Mouse (Mus musculus): ENCODE measurements around the gene Snx15. TPM values are rescaled to one million over a fixed set of nuclear protein-coding genes. Genes with fewer than 3 reads are reported as not detected.

The Snx15 gene
- polyA plus RNA-seq, 1 experiment from 2014 or later = 37.0 TPM

DNA sequence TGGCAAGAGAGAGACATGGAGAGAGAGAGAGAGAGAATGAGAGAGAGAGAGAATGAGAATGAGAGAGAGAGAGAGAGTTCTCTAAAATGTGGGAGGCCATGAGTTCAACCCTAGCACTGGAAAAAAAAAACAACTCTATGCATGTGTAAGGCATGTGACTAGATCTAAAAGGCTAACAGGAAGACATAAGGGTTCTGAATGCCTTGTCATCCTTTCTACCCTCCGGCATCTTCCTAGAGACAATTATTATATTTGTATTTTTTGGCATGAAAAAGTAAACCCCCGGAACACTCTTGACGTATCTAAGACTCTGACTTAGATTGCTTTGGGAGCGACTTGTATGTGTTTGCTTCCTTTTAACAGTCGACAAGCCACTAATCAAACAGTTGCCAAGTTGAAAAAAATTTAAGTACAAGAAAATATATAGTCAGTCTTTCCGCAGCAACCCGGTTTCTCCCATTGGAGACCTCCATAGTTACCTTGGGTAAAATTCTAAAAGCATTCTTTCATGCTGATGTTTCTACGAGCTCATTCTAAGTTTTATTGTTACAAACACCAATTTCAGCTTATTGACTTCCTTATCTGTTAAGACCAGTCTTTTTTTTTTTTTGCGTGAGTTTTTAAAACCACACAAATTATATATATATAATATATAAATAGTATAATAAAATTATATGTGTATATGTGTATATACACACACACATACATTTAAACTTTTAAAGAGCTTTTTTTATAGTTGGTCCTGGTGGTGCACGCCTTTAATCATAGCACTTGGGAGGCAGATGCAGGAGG lies 1.1 kb downstream of the Snx15 start:
- peak overlapping the region; percentile 52 for H3K4me2 ChIP-seq (ENCODE audit: low read depth, low read length)
- no peak for ATAC-seq

DNA sequence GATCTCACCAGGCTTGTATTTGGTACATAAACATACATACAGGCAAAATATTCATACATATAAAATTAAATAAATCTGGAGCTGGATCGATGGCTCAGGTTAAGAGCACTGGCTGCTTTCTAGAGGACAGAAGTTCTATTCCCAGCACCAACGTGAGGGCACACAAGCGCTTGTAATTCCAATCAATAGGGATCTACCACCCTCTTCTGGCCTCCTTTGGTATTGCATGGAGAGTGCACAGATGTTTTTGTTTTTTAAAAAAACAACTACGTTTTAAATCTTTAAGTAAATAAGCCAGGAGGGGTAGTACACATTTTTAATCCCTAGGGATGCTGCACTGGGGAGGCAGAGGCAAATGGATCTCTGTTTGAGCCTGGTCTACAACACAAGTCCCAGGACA lies 1.8 kb downstream of the Snx15 start:
- Histone ChIP-seq H3K27ac (ENCODE audit: low read length) (no peak overlapping the region), H3K27me3 (replicated peaks; ENCODE audit: control insufficient read depth, insufficient read depth, low read length) (no peaks in the 10 kb centered on the region), H3K9ac (ENCODE audit: low read depth, low read length) (no peak overlapping the region), H3K4me2 (ENCODE audit: low read depth, low read length) (no peak overlapping the region), H3K4me3 (ENCODE audit: low read length) (no peak overlapping the region), H3K36me3 (ENCODE audit: control insufficient read depth, insufficient read depth, low read length) (no peaks in the 10 kb centered on the region), H3K4me1 (ENCODE audit: control insufficient read depth, insufficient read depth, low read length) (peaks cover 7% of the 10 kb centered on the region), H3K9me3 (ENCODE audit: control insufficient read depth, low read length) (no peaks in the 10 kb centered on the region)
- ATAC-seq = no peak
- 31% methylated on average over 4 of the region's 4 CpGs for WGBS

More for the DNA sequence above, 1.1 kb downstream of the Snx15 start:
- Histone ChIP-seq H3K27me3 (replicated peaks; ENCODE audit: control insufficient read depth, insufficient read depth, low read length) (no peaks in the 10 kb centered on the region), H3K4me1 (ENCODE audit: control insufficient read depth, insufficient read depth, low read length) (peaks cover under 1% of the 10 kb centered on the region; the same call in 1 of the 2 replicates), H3K9me3 (ENCODE audit: control insufficient read depth, low read length) (no peaks in the 10 kb centered on the region), H3K27ac (ENCODE audit: low read length) (peak overlapping the region; percentile 86), H3K36me3 (ENCODE audit: control insufficient read depth, insufficient read depth, low read length) (no peaks in the 10 kb centered on the region), H3K9ac (ENCODE audit: low read depth, low read length) (peak overlapping the region; percentile 72), H3K4me3 (ENCODE audit: low read length) (peak overlapping the region; percentile 56)
- WGBS = 66% methylated on average over 10 of the region's 10 CpGs

DNA sequence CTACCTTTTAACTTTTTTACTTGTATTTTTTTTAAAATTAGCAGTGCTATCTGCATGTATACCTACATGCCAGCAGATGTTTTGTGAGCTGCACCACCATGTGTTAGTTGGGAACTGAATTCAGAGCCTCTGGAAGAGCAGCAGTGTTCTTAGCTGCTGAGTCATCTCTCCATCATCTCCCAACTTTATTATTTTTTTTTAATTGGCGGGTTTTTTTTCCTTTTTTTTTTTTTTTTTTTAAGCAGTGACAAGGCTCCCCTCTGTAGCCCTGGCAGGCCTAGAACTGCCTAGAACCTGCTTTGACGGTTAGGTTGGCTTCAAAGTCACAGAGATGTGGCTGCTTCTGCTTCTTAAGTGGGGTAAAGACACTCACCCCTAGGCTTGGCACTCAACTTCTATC lies 3.2 kb downstream of the Snx15 start:
- Histone ChIP-seq H3K27me3 (replicated peaks; ENCODE audit: control insufficient read depth, insufficient read depth, low read length) (no peaks in the 10 kb centered on the region), H3K9me3 (ENCODE audit: control insufficient read depth, low read length) (no peaks in the 10 kb centered on the region), H3K4me3 (ENCODE audit: low read length) (no peak overlapping the region), H3K9ac (ENCODE audit: low read depth, low read length) (no peak overlapping the region), H3K4me1 (ENCODE audit: control insufficient read depth, insufficient read depth, low read length) (peaks cover 16% of the 10 kb centered on the region), H3K4me2 (ENCODE audit: low read depth, low read length) (no peak overlapping the region), H3K27ac (ENCODE audit: low read length) (no peak overlapping the region), H3K36me3 (ENCODE audit: control insufficient read depth, insufficient read depth, low read length) (no peaks in the 10 kb centered on the region)
- no peak for ATAC-seq
- 73% methylated on average over 2 of the region's 2 CpGs for whole genome bisulfite sequencing

DNA sequence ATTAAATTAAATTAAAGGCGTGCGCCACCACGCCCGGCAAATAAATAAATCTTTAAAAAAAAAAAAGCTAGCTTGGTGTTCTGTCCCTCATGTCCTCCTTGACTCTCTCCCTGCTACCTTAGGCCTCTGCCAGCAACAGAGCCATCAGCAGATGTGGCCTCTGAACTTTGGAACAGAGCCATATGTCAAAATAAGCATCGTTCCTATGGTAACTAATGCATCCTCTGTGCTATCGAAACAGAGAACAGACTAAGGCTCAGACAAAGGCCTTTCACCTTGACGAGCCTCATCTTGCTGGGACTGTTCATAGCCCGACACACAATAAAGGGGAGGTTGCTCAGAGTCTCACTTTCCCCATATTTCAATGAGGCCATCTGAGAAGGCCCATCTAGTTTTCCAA lies 4.8 kb downstream of the Snx15 start:
- ATAC-seq = no peak
- Histone ChIP-seq H3K36me3 (ENCODE audit: control insufficient read depth, insufficient read depth, low read length) (no peaks in the 10 kb centered on the region), H3K9me3 (ENCODE audit: control insufficient read depth, low read length) (no peaks in the 10 kb centered on the region), H3K27me3 (replicated peaks; ENCODE audit: control insufficient read depth, insufficient read depth, low read length) (no peaks in the 10 kb centered on the region), H3K4me2 (ENCODE audit: low read depth, low read length) (no peak overlapping the region), H3K4me3 (ENCODE audit: low read length) (no peak overlapping the region), H3K9ac (ENCODE audit: low read depth, low read length) (no peak overlapping the region), H3K27ac (ENCODE audit: low read length) (no peak overlapping the region), H3K4me1 (ENCODE audit: control insufficient read depth, insufficient read depth, low read length) (peaks cover 16% of the 10 kb centered on the region)
- WGBS = 52% methylated on average over 8 of the region's 8 CpGs

DNA sequence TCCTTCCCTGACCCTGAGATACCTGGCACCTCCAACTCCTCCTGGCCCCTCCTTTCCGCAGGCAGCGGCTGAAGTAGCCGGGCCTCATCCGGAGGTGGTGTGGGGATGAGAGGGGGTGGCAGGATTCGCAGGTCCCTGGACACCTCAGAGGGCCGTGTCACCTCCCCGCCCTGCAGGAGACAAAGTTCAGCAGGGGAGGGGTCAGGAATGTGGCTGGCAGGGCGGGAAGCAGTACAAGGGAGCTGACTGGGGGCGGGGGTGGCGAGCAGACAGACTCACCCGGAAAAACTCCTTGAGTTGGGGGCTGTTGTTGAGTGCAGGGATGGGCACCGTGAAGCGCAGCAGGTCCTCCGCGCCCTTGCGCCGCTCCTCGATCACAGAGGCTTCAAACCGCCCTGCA lies 6.3 kb downstream of the Snx15 start:
- WGBS = 30% methylated on average over 19 of the region's 19 CpGs
- H3K4me2 ChIP-seq (ENCODE audit: low read depth, low read length) = peak overlapping the region; percentile 38
- no peaks in the 10 kb centered on the region for H3K9me3 ChIP-seq (ENCODE audit: control insufficient read depth, low read length)
- H3K4me3 ChIP-seq (ENCODE audit: low read length) = 0 out of 2 replicates have a peak overlapping the region, but pooled peaks have one; percentile 11
- peak overlapping the region; percentile 40; the same call in 1 of the 2 replicates for H3K9ac ChIP-seq (ENCODE audit: low read depth, low read length)
- 0 out of 2 replicates have a peak, but pooled peaks have one; percentile 8 for ATAC-seq
- H3K36me3 ChIP-seq (ENCODE audit: control insufficient read depth, insufficient read depth, low read length) = no peaks in the 10 kb centered on the region
- no peaks in the 10 kb centered on the region for H3K27me3 ChIP-seq (replicated peaks; ENCODE audit: control insufficient read depth, insufficient read depth, low read length)
- H3K4me1 ChIP-seq (ENCODE audit: control insufficient read depth, insufficient read depth, low read length) = peaks cover 22% of the 10 kb centered on the region
- H3K27ac ChIP-seq (ENCODE audit: low read length) = peak overlapping the region; percentile 63

DNA sequence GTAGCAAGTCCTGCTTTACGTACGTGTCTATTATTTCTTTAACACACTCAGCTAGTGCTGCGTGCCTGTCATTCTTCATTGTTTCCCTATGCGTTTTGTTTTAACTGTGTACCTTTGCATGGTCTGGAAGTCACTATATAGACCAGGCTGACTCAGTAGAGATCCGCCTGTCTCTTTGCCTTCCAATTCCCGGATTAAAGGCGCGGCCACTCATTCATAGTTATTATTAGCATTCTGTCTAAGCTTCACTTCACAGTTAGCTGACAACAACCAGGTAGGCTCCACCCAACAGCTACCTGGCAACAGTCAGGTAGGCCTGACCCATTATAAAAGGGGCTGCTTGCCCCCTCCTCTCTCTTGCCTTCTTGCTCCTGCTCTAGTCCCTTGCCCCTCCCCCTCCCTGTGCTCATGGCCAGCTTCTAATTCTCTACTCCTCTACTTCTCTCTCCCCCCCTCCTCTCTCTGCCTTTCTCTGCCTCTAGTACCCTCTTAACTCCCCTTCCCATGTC lies 9.4 kb downstream of the Snx15 start:
- Histone ChIP-seq H3K27me3 (replicated peaks; ENCODE audit: control insufficient read depth, insufficient read depth, low read length) (no peaks in the 10 kb centered on the region), H3K9me3 (ENCODE audit: control insufficient read depth, low read length) (no peaks in the 10 kb centered on the region), H3K27ac (ENCODE audit: low read length) (peak overlapping the region; percentile 97), H3K36me3 (ENCODE audit: control insufficient read depth, insufficient read depth, low read length) (peaks cover 15% of the 10 kb centered on the region), H3K4me1 (ENCODE audit: control insufficient read depth, insufficient read depth, low read length) (peaks cover 32% of the 10 kb centered on the region), H3K9ac (ENCODE audit: low read depth, low read length) (peak overlapping the region; percentile 93), H3K4me2 (ENCODE audit: low read depth, low read length) (peak overlapping the region; percentile 85), H3K4me3 (ENCODE audit: low read length) (peak overlapping the region; percentile 91)
- peak; percentile 32 for ATAC-seq
- WGBS = under 1% methylated on average over 8 of the region's 8 CpGs

DNA sequence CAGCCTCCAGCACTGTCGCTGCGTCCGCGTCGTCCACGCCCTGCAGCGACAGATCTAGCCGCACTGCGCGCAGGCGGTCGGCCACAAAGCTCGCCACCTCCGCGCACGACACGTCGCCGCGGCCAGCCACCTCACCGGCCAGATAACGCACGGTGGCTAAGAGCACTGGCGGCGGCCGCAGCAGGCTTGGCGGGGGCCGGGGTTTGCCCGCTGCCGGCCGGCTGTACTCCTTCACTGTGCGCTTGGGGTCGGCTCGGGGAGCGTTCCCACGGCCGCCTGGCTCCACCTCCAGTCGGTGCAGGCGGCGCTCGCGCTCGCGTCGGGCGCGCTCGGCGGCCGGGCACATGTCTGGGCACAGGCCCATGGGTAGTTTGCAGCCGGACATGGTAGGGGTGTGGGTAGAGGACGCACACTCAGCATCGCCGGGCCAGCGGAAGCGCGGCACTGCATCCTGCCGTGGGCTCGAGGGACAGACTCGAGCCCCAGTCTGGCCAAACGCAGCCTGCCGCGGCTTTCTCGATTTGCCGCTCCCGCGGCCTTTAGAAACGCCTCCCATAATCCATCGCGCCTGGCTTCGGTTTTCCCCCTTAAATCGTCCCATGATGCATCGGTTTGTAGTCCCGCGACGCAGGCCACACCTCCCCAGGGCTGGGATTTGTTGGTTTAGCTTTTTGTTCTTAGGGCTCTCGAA lies 10.0 kb downstream of the Snx15 start, which contains the start of gene Sac3d1:
Gene Sac3d1, minus strand, starts transcription at position 665 of the 691 bp plus-strand sequence.
- peak; percentile 85 for ATAC-seq
- H3K27me3 ChIP-seq (replicated peaks; ENCODE audit: control insufficient read depth, insufficient read depth, low read length) = no peaks in the 10 kb centered on the region
- peaks cover 15% of the 10 kb centered on the region for H3K36me3 ChIP-seq (ENCODE audit: control insufficient read depth, insufficient read depth, low read length)
- peak within 1 kb of the TSS; percentile 93 for H3K9ac ChIP-seq (ENCODE audit: low read depth, low read length)
- peak within 1 kb of the TSS; percentile 97 for H3K27ac ChIP-seq (ENCODE audit: low read length)
- peak within 1 kb of the TSS; percentile 91 for H3K4me3 ChIP-seq (ENCODE audit: low read length)
- under 1% methylated on average over 77 of the region's 77 CpGs for WGBS
- H3K4me2 ChIP-seq (ENCODE audit: low read depth, low read length) = peak within 1 kb of the TSS; percentile 85
- no peaks in the 10 kb centered on the region for H3K9me3 ChIP-seq (ENCODE audit: control insufficient read depth, low read length)
- H3K4me1 ChIP-seq (ENCODE audit: control insufficient read depth, insufficient read depth, low read length) = peaks cover 32% of the 10 kb centered on the region

DNA sequence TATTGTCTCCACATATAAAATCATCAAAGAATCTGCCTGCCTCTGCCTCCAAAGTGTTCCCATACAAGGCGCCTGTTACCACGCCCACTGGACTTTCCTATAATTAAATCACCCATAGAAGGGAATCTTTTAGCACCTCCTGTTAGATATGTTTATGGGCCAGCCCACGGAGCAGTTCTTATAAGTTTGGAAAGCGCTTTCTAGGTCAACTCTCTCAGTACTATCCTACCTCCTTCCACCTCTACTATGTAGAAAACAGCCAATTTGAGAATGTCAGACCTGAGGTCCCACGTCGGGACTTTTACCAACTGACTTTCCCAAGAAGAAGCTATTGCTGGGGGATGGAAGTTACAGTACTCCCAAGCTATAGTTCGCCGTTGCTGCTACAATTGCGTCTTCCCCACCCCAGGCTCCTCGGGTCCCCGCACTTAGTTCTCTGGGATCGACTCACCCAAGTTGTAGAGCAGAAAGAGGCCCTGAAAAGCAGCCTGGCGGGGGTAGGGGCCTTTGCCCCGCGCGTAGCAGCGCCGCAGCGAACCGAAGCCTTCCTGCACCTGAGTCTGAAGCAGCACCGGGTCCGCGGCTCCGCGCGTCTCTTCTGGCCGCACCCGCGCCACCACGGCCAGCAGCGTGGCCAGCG lies 10.6 kb downstream of the Snx15 start:
- peak overlapping the region; percentile 85 for H3K4me2 ChIP-seq (ENCODE audit: low read depth, low read length)
- H3K9ac ChIP-seq (ENCODE audit: low read depth, low read length) = peak overlapping the region; percentile 93
- H3K36me3 ChIP-seq (ENCODE audit: control insufficient read depth, insufficient read depth, low read length) = peaks cover 15% of the 10 kb centered on the region
- ATAC-seq = no peak
- H3K27ac ChIP-seq (ENCODE audit: low read length) = peak overlapping the region; percentile 97
- H3K4me1 ChIP-seq (ENCODE audit: control insufficient read depth, insufficient read depth, low read length) = peaks cover 32% of the 10 kb centered on the region
- H3K27me3 ChIP-seq (replicated peaks; ENCODE audit: control insufficient read depth, insufficient read depth, low read length) = no peaks in the 10 kb centered on the region
- H3K4me3 ChIP-seq (ENCODE audit: low read length) = peak overlapping the region; percentile 91
- 4% methylated on average over 32 of the region's 32 CpGs for WGBS
- no peaks in the 10 kb centered on the region for H3K9me3 ChIP-seq (ENCODE audit: control insufficient read depth, low read length)
